ENCODE assay signal across 14 mouse cellular contexts in genomic region chr2:110486201-110486600, GRCm38 (mm10).
A peak's percentile ranks its signal among the peaks of the same experiment; 100 is the strongest.
DNase-seq lines count a peak whose midpoint lies in the region; ATAC-seq and TF ChIP-seq lines count a peak whose summit lies in the region.
"Had no signal": no experiment of that assay in that cellular context is flagged by ENCODE, and none has a peak within 500 bp of the region (broad histone marks: within the 10 kb centered on the region; RNA-seq: fewer than 3 reads in every experiment).

No protein-coding gene starts in this region.

- H3K4me2 ChIP-seq in forebrain, postnatal 0 days (ENCODE audit: low read depth): no peak overlapping the region
- no peak overlapping the region for H3K4me2 ChIP-seq in forebrain, embryonic 11.5 days (ENCODE audit: low read depth, low read length, severe bottlenecking)
- H3K4me2 ChIP-seq: liver, embryonic 12.5 days had no signal

- ATAC-seq in forebrain, postnatal 0 days: peak; percentile 69; the same call in 1 of the 2 replicates
- ATAC-seq in forebrain, embryonic 11.5 days (replicated peaks; ENCODE audit: low FRiP score): no peak
- ATAC-seq: liver, embryonic 12.5 days had no signal

- WGBS in forebrain, postnatal 0 days: 33% methylated on average over 5 of the region's 5 CpGs
- 65% methylated on average over 5 of the region's 5 CpGs for WGBS in forebrain, embryonic 11.5 days
- WGBS in limb, embryonic 10.5 days: 33% methylated on average over 5 of the region's 5 CpGs

- no peak overlapping the region for H3K4me3 ChIP-seq in forebrain, postnatal 0 days (ENCODE audit: low read depth, low read length)
- no peak overlapping the region for H3K4me3 ChIP-seq in forebrain, embryonic 11.5 days (ENCODE audit: low read depth, low read length)
- no peak overlapping the region for H3K4me3 ChIP-seq in limb, embryonic 10.5 days
- H3K4me3 ChIP-seq: liver, embryonic 12.5 days; midbrain, embryonic 10.5 days had no signal

- H3K9me3 ChIP-seq in forebrain, postnatal 0 days (ENCODE audit: low read length): no peaks in the 10 kb centered on the region
- H3K9me3 ChIP-seq in forebrain, embryonic 11.5 days (ENCODE audit: control insufficient read depth, low read length): no peaks in the 10 kb centered on the region
- H3K9me3 ChIP-seq in limb, embryonic 10.5 days (replicated peaks): no peaks in the 10 kb centered on the region
- H3K9me3 ChIP-seq: liver, embryonic 12.5 days; midbrain, embryonic 10.5 days had no signal

- H3K27me3 ChIP-seq in forebrain, postnatal 0 days (ENCODE audit: insufficient read depth, low read length): no peaks in the 10 kb centered on the region
- H3K27me3 ChIP-seq in forebrain, embryonic 11.5 days (ENCODE audit: control insufficient read depth, insufficient read depth, low read length): no peaks in the 10 kb centered on the region
- H3K27me3 ChIP-seq in limb, embryonic 10.5 days (ENCODE audit: low read depth, poor library complexity, severe bottlenecking): no peaks in the 10 kb centered on the region
- H3K27me3 ChIP-seq: liver, embryonic 12.5 days had no signal

- H3K27ac ChIP-seq in forebrain, postnatal 0 days (ENCODE audit: low read depth, low read length): no peak overlapping the region
- H3K27ac ChIP-seq in forebrain, embryonic 11.5 days (ENCODE audit: low read depth, low read length): no peak overlapping the region
- H3K27ac ChIP-seq in limb, embryonic 10.5 days: peak overlapping the region; percentile 84
- H3K27ac ChIP-seq: liver, embryonic 12.5 days had no signal

- no peak for TF ChIP-seq POLR2A in brain, embryonic 14.5 days (IDR thresholded peaks at IDR 0.05; ENCODE audit: borderline replicate concordance, extremely low read depth, insufficient read depth, insufficient read length, poor library complexity, severe bottlenecking)

- DNase-seq in forebrain, postnatal 0 days: peak; percentile 14
- no peak for DNase-seq in forebrain, embryonic 11.5 days (ENCODE audit: low spot score)
- peak; percentile 39 to 49 for DNase-seq in kidney, postnatal 4 days
- DNase-seq in kidney, postnatal 14 days: no peak
- DNase-seq in brain, embryonic 14.5 days (ENCODE audit: low read depth): peak; percentile 50
- DNase-seq in limb, embryonic 10.5 days (ENCODE audit: low spot score): no peak
- DNase-seq in heart, postnatal 14 days: no peak
- DNase-seq in adrenal gland, postnatal 36 days: no peak
- DNase-seq: adrenal gland, postnatal 10 days; heart, postnatal 10 days; lung, postnatal 14 days; thymus, adult 18-20 months had no signal

- no peak for TF ChIP-seq CTCF in forebrain, postnatal 0 days (IDR thresholded peaks at IDR 0.05; ENCODE audit: low read depth)
- no peak for TF ChIP-seq CTCF in brain, embryonic 14.5 days (IDR thresholded peaks at IDR 0.05; ENCODE audit: borderline replicate concordance, extremely low read depth, insufficient read depth, insufficient read length)

- H3K9ac ChIP-seq in forebrain, postnatal 0 days: no peak overlapping the region
- H3K9ac ChIP-seq in forebrain, embryonic 11.5 days (ENCODE audit: low read length): no peak overlapping the region
- H3K9ac ChIP-seq: liver, embryonic 12.5 days had no signal

- 0 out of 2 replicates have a peak, but pooled peaks cover 5% of the 10 kb centered on the region for H3K4me1 ChIP-seq in forebrain, postnatal 0 days (ENCODE audit: insufficient read depth)
- no peaks in the 10 kb centered on the region for H3K4me1 ChIP-seq in forebrain, embryonic 11.5 days (replicated peaks; ENCODE audit: control insufficient read depth, insufficient read depth, low read length)
- peaks cover 30% of the 10 kb centered on the region for H3K4me1 ChIP-seq in limb, embryonic 10.5 days
- H3K4me1 ChIP-seq: liver, embryonic 12.5 days had no signal

- no peaks in the 10 kb centered on the region for H3K36me3 ChIP-seq in forebrain, postnatal 0 days (ENCODE audit: insufficient read depth)
- H3K36me3 ChIP-seq in forebrain, embryonic 11.5 days (ENCODE audit: control insufficient read depth, insufficient read depth, low read length): no peaks in the 10 kb centered on the region
- no peaks in the 10 kb centered on the region for H3K36me3 ChIP-seq in limb, embryonic 10.5 days
- H3K36me3 ChIP-seq: liver, embryonic 12.5 days; midbrain, embryonic 10.5 days had no signal

- intact Hi-C loops in heart, postnatal 14 days (cut with DNase I): loop anchor here (10.0 kb wide), 1 partner anchor 79 kb away; no protein-coding TSS in a partner anchor

Comparison
In these comparisons a context has a peak if more than half of its experiments do, and no peak if none do; other contexts are left out.
1. DNase-seq: peak in forebrain, postnatal 0 days (single experiment), kidney, postnatal 4 days (2 of 2) and brain, embryonic 14.5 days (single experiment); none in forebrain, embryonic 11.5 days (single experiment), kidney, postnatal 14 days (single experiment), limb, embryonic 10.5 days (single experiment), heart, postnatal 14 days (0 of 2) and adrenal gland, postnatal 36 days (0 of 2).